Mouse (Mus musculus) kidney, embryonic 14.5 days (tissue): ENCODE measurements around the gene Trpv5. TPM values are rescaled to one million over a fixed set of nuclear protein-coding genes. Genes with fewer than 3 reads are reported as not detected.

Source experiments
- ATAC-seq: fragments of 200-750 bp; cut with Nextera tagmentation; 2 replicates; pipeline ENCODE4 v1.8.0; 2017; ENCODE audit warnings: moderate number of reproducible peaks, mild to moderate bottlenecking, moderate TSS enrichment, moderate library complexity; ENCODE audit not compliant: low FRiP score, low TSS enrichment
- H3K27ac ChIP-seq: fragments of 300-500 bp; sonication (generic); 2 replicates; pipeline ENCODE4 v1.5.1; 2014; ENCODE audit warnings: low read depth, mild to moderate bottlenecking, low read length, moderate library complexity, mixed read lengths
- H3K27me3 ChIP-seq: fragments of 300-500 bp; sonication (generic); 2 replicates; pipeline ENCODE4 v1.6.1; 2014; ENCODE audit warnings: mild to moderate bottlenecking, low read length; ENCODE audit not compliant: control insufficient read depth, insufficient read depth
- H3K36me3 ChIP-seq: fragments of 300-500 bp; sonication (generic); 2 replicates; pipeline ENCODE4 v1.6.1; 2014; ENCODE audit warnings: low read length, mixed read lengths; ENCODE audit not compliant: control insufficient read depth, insufficient read depth
- H3K4me1 ChIP-seq: fragments of 300-500 bp; sonication (generic); 2 replicates; pipeline ENCODE4 v1.6.1; 2014; ENCODE audit warnings: low read length, mixed read lengths; ENCODE audit not compliant: control insufficient read depth, insufficient read depth
- H3K4me2 ChIP-seq: fragments of 300-500 bp; sonication (generic); replicated peaks from 2 replicates; pipeline ENCODE4 v1.6.1; 2014; ENCODE audit warnings: low read depth, mild to moderate bottlenecking, low read length
- H3K4me3 ChIP-seq: fragments of 300-500 bp; sonication (generic); 2 replicates; pipeline ENCODE4 v1.5.1; 2014; ENCODE audit warnings: mild to moderate bottlenecking, low read length
- H3K9ac ChIP-seq: fragments of 300-500 bp; sonication (generic); 2 replicates; pipeline ENCODE4 v1.6.1; 2014; ENCODE audit warnings: low read depth, mild to moderate bottlenecking, low read length, moderate library complexity
- H3K9me3 ChIP-seq: fragments of 300-500 bp; sonication (generic); 2 replicates; pipeline ENCODE4 v1.6.1; 2016; ENCODE audit warnings: low read length; ENCODE audit not compliant: control insufficient read depth
- WGBS: fragments of 180-500 bp; shearing (Covaris S2); extraction: QIAGEN DNeasy Blood & Tissue Kit; methylation state at CpG from one replicate; pipeline ENCODE4 v1.1.7; 2014; 5-methylcytosine and 5-hydroxymethylcytosine counted together
- polyA plus RNA-seq: library from polyadenylated mRNA; unstranded; fragments of >200 nt; fragmentation: Nextera tagmentation; extraction: Ambion mirVana; gene quantifications from 2 replicates; pipeline ENCODE4 v1.2.1, GENCODE M21; 2014

Gene Trpv5
- polyA plus RNA-seq, 1 experiment from 2014 or later, result 0.16 TPM

DNA sequence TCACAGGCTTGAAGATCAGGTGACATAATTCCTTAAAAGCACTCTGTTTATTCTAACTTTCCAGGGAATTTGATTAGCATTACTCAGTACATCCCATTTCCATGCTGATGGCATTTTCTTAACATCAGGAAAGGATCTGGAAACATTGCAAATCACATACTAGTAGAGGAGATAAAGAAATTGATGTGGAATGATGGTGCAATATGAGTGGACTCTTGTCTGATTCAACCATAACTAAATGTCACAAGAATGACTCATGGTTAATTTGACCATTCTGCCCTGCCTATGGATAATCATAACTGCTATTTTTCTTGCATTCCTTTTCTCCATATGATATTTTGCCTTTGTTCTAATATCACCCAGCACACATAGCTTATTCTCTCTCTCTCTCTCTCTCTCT, 11.6 kb upstream of the Trpv5 start:
- Histone ChIP-seq H3K27ac (no peak overlapping the region), H3K4me2 (no peak overlapping the region), H3K9me3 (no peaks in the 10 kb centered on the region), H3K27me3 (no peaks in the 10 kb centered on the region), H3K4me1 (no peaks in the 10 kb centered on the region), H3K36me3 (no peaks in the 10 kb centered on the region), H3K9ac (no peak overlapping the region), H3K4me3 (no peak overlapping the region)
- no peak for ATAC-seq

DNA sequence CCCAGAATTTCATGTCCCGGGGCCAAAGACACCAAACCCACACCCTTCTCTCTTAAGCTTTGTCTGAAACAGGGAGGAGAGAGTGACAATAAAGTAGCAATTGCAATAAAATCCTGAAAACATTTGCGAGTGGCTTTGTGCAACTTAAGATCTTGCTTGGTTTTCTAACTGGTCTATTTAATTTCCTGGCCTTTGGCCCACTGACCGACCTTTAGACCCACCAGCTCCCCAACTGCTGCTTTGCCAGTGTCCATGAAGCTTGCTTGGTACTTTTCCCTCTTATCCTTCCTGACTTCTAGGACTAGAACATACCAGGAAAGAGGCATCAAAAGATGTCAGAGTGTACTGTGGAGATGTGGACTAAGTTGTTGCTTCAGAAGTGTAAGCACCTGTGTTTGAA, 5.0 kb upstream of the Trpv5 start:
- WGBS, result 76% methylated on average over 3 of the region's 3 CpGs
- Histone ChIP-seq H3K4me3 (no peak overlapping the region), H3K4me1 (no peaks in the 10 kb centered on the region), H3K27me3 (no peaks in the 10 kb centered on the region), H3K9ac (no peak overlapping the region), H3K36me3 (no peaks in the 10 kb centered on the region), H3K27ac (no peak overlapping the region), H3K9me3 (no peaks in the 10 kb centered on the region), H3K4me2 (no peak overlapping the region)
- ATAC-seq, result no peak

DNA sequence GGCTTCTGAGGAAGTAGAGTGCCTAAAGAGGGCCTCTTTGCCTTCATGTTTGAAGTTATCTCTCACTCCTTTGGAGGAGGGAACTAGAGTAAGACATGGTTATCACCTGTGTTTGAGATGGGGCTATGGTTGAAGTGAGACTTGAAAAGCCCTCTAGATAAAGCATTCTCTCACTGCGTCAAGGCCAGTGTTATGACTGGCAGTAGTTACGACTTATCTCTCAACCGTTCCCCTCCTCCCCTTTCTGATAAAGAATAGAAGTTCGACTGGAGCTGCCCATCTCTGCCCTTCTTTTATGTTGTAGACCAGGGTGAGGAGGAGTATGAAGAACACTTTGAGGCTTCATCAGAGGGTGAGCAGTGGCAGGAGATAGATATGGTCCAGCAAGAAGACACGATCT, 4.3 kb upstream of the Trpv5 start:
- Histone ChIP-seq H3K4me3 (no peak overlapping the region), H3K27ac (no peak overlapping the region), H3K27me3 (no peaks in the 10 kb centered on the region), H3K4me2 (no peak overlapping the region), H3K36me3 (no peaks in the 10 kb centered on the region), H3K4me1 (no peaks in the 10 kb centered on the region), H3K9ac (no peak overlapping the region), H3K9me3 (no peaks in the 10 kb centered on the region)
- 86% methylated on average over 5 of the region's 5 CpGs for WGBS
- ATAC-seq, result no peak

DNA sequence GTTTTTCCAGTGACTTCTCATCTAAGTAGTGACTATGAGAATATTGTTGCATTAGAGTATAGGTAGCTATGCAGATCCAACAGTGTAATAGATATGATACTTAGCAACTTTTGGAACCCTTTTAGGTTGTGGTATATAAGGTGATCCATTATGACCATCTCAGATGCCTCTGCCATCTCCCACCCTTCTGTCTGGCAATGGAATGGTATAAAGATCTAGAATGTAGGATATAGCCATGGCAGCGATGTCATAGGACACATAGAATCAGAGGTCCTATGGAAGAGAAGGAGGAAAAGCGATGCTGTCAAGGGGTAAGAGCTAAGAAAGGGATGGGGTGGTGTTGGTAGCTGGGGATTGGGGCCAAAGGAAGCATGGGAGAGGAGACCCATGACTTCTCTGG, 3.6 kb upstream of the Trpv5 start, which contains the start of gene Llcfc1:
Gene Llcfc1 (plus strand): TSS at position 301 of the 400 bp plus-strand sequence.
- no peaks in the 10 kb centered on the region for H3K4me1 ChIP-seq
- 89% methylated on average over 2 of the region's 2 CpGs for WGBS
- H3K27me3 ChIP-seq, result no peaks in the 10 kb centered on the region
- no peak for ATAC-seq
- no peak within 1 kb of the TSS for H3K4me3 ChIP-seq
- no peaks in the 10 kb centered on the region for H3K9me3 ChIP-seq
- H3K27ac ChIP-seq, result no peak within 1 kb of the TSS
- no peaks in the 10 kb centered on the region for H3K36me3 ChIP-seq
- H3K9ac ChIP-seq, result no peak within 1 kb of the TSS
- H3K4me2 ChIP-seq, result no peak within 1 kb of the TSS

DNA sequence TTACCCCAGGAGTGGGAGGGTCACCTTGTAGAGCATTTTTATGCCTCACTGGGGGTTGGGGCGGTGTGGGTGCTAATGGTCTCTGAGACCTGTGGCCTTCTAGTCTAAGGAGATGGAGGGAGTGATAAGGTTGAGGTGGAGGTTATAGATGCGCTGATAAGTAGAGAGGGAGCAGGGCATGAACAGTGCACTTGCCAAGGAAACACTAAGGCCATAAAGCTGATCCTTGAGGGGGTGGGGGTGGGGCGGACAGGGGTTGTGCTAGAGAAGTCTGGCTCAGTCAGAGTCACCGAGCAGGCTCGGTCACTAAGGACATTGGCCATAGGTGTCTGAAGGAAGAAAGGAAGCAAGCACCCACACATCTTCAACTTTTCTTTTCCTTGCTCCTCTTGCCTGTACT, 1.1 kb upstream of the Trpv5 start:
- Histone ChIP-seq H3K27ac (no peak overlapping the region), H3K9ac (no peak overlapping the region), H3K36me3 (no peaks in the 10 kb centered on the region), H3K4me2 (no peak overlapping the region), H3K4me1 (no peaks in the 10 kb centered on the region), H3K27me3 (no peaks in the 10 kb centered on the region), H3K4me3 (no peak overlapping the region), H3K9me3 (no peaks in the 10 kb centered on the region)
- WGBS, result 63% methylated on average over 5 of the region's 5 CpGs
- no peak; the same call in 1 of the 2 replicates for ATAC-seq

DNA sequence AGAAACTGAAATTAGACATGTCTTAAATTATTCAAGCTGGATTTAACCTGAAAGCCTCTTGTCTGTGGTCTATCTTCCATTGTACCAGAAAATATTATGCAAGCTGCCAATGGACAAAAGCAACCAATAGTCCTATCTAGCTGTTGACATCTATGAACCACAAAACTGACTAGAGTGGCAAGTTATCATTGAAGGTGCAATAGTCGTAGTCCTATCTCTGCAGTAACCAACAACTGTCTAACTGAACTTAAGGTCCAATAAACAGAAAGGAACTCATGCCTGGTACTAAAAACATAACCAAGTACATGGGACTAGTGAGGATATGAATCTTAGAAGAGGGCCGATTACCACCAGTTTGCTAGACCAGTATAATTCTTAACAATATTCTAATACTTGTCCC, 4.0 kb downstream of the Trpv5 start:
- H3K4me2 ChIP-seq, result no peak overlapping the region
- H3K27me3 ChIP-seq, result no peaks in the 10 kb centered on the region
- H3K4me3 ChIP-seq, result no peak overlapping the region
- no peaks in the 10 kb centered on the region for H3K9me3 ChIP-seq
- no peak overlapping the region for H3K9ac ChIP-seq
- no peak overlapping the region for H3K27ac ChIP-seq
- H3K4me1 ChIP-seq, result no peaks in the 10 kb centered on the region
- WGBS, result 94% methylated on average over 2 of the region's 2 CpGs
- ATAC-seq, result no peak
- no peaks in the 10 kb centered on the region for H3K36me3 ChIP-seq

DNA sequence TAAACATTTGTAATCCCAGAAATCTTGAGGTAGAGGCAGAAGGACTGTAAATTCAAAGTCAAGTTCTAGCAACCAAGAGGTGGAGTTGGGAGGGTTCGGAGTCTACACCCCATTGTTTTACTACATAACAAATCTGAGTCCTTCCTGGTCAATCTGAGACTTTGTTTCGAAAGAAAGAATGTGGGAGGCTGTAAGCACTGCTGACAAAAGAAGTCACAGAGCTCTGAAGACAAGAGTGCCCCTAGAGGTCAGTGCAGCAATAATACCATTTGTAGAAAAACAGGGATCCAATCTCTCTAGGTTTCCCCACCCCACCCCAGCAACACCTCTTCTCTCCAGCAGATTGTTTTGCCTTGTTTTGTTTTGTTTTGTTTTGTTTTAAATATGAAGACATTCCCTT, 18.2 kb downstream of the Trpv5 start:
- H3K4me2 ChIP-seq, result no peak overlapping the region
- H3K36me3 ChIP-seq, result no peaks in the 10 kb centered on the region
- no peak for ATAC-seq
- H3K4me3 ChIP-seq, result no peak overlapping the region
- no peaks in the 10 kb centered on the region for H3K9me3 ChIP-seq
- H3K27me3 ChIP-seq, result no peaks in the 10 kb centered on the region
- no peak overlapping the region for H3K9ac ChIP-seq
- 44% methylated on average over 2 of the region's 2 CpGs for WGBS
- no peak overlapping the region for H3K27ac ChIP-seq
- H3K4me1 ChIP-seq, result no peaks in the 10 kb centered on the region

DNA sequence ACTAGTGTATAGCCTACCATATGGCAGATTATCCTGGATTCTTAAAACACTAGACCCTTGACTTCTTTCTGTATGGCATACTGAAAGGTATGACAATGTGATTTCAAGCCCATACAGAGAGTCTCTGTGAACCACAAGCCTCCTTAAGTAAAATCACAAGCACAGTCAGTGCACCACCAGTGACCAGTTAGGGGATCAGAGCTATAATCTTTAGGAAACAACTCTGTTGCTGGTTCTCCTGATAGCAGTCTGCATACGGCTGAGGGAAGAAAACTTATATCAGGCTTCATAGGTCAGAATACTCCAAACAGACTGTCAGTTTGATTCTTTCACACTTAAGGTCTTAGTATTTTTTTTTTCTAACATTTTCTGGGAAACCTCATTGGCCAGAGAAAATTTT, 22.1 kb downstream of the Trpv5 start:
- WGBS, result 61% methylated on average over 1 of the region's 1 CpGs
- H3K4me1 ChIP-seq, result no peaks in the 10 kb centered on the region
- no peaks in the 10 kb centered on the region for H3K9me3 ChIP-seq
- H3K4me3 ChIP-seq, result no peak overlapping the region
- no peak overlapping the region for H3K9ac ChIP-seq
- H3K4me2 ChIP-seq, result no peak overlapping the region
- no peak overlapping the region for H3K27ac ChIP-seq
- no peaks in the 10 kb centered on the region for H3K36me3 ChIP-seq
- no peaks in the 10 kb centered on the region for H3K27me3 ChIP-seq
- no peak for ATAC-seq

DNA sequence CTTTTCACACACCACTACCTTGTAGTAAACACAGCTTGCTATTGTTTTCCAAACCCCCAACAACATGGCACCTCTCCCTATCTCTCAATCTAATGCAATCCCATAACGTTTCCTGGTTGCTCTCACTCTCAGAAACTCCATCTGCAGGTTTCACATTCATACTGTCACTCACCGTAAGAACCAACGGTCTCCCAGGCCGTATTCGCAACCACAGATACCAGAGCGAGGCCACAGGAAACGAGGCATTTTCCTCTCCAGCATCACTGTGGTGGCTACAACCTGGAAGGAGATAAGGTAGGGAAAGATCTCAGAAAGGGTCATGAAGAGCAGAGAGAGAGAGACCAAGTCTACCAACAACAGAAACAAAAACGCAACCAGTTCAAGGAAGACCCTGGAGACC, 25.9 kb downstream of the Trpv5 start:
- no peak overlapping the region for H3K9ac ChIP-seq
- no peaks in the 10 kb centered on the region for H3K27me3 ChIP-seq
- no peak overlapping the region for H3K4me3 ChIP-seq
- no peaks in the 10 kb centered on the region for H3K9me3 ChIP-seq
- WGBS, result 84% methylated on average over 8 of the region's 8 CpGs
- H3K4me1 ChIP-seq, result no peaks in the 10 kb centered on the region
- ATAC-seq, result no peak
- H3K4me2 ChIP-seq, result no peak overlapping the region
- no peaks in the 10 kb centered on the region for H3K36me3 ChIP-seq
- H3K27ac ChIP-seq, result no peak overlapping the region

DNA sequence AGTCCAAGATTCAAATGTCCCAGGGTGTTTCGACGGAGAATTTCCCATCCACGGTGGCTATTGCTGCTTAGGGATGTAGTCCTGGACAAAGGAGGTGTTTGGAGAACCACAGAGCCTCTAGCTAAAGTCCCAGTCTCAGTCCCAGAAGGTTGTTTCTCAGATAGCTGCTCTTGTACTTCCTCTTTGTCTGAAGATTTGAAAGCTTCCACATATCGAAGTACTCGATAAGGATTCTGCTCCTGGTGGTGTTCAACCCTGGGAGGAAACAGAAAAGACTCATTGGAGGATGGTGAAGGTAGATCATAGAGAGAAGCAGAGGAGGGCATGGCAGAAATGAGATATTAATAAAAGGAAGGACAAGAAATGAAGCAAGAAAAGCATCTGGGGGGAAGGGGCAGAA, 27.4 kb downstream of the Trpv5 start:
- Histone ChIP-seq H3K27me3 (no peaks in the 10 kb centered on the region), H3K9ac (no peak overlapping the region), H3K27ac (no peak overlapping the region), H3K4me1 (no peaks in the 10 kb centered on the region), H3K9me3 (no peaks in the 10 kb centered on the region), H3K36me3 (no peaks in the 10 kb centered on the region), H3K4me3 (no peak overlapping the region), H3K4me2 (no peak overlapping the region)
- WGBS, result 96% methylated on average over 5 of the region's 5 CpGs
- ATAC-seq, result no peak
